Mouse (Mus musculus) spleen, adult 2 months (tissue): ENCODE results near the gene Zfp94. TPM values are rescaled to one million over a fixed set of nuclear protein-coding genes. Genes with fewer than 3 reads are reported as not detected.
"Not testable (repeated sequence)": the region's sequence is repeated elsewhere in the genome, so short reads cannot be mapped to it uniquely, and the experiment has no call there.

ENCODE experiments used
- DNase-seq, 2 experiments: peaks; one replicate each; pipeline versions ENCODE4 v3.0.0 to v3.0.0-alpha.2; 2012 to 2021; ENCODE audit warnings: low spot score in 2 of 2, low read depth in 1 of 2
- H3K27ac ChIP-seq: fragments of 200-500 bp; 2 replicates; pipeline ENCODE4 v1.5.1; 2012; ENCODE audit warnings: low read length, inconsistent platforms; ENCODE audit not compliant: insufficient read depth
- H3K27me3 ChIP-seq: fragments of 200-500 bp; 2 replicates; pipeline ENCODE4 v1.6.1; 2012; ENCODE audit warnings: mild to moderate bottlenecking, moderate library complexity, low read length, inconsistent platforms; ENCODE audit not compliant: control insufficient read depth, insufficient read depth
- H3K36me3 ChIP-seq: fragments of 200-500 bp; 2 replicates; pipeline ENCODE4 v1.6.1; 2012; ENCODE audit warnings: mild to moderate bottlenecking, low read length, inconsistent platforms; ENCODE audit not compliant: control insufficient read depth, insufficient read depth
- H3K4me1 ChIP-seq: fragments of 200-500 bp; 2 replicates; pipeline ENCODE4 v1.6.1; 2011; ENCODE audit warnings: inconsistent platforms; ENCODE audit not compliant: control insufficient read depth, insufficient read depth, insufficient read length
- H3K4me3 ChIP-seq: fragments of 200-500 bp; 2 replicates; pipeline ENCODE4 v1.5.1; 2011; ENCODE audit warnings: mild to moderate bottlenecking, inconsistent platforms; ENCODE audit not compliant: insufficient read depth, insufficient read length; ENCODE audit errors: extremely low read depth
- CTCF ChIP-seq: fragments of 200-500 bp; IDR thresholded peaks from 2 replicates; pipeline ENCODE4 v1.5.1; 2011; ENCODE audit warnings: mild to moderate bottlenecking, inconsistent platforms; ENCODE audit not compliant: insufficient read depth, insufficient read length, insufficient replicate concordance; ENCODE audit errors: extremely low read depth
- POLR2A ChIP-seq: fragments of 200-500 bp; IDR thresholded peaks from 2 replicates; pipeline ENCODE4 v1.6.1; 2011; ENCODE audit warnings: low read depth, low read length, inconsistent platforms
- WGBS: fragments of 180-500 bp; shearing (Covaris S2); methylation state at CpG from one replicate; pipeline ENCODE4 v1.1.7; 2018; 5-methylcytosine and 5-hydroxymethylcytosine counted together
- polyA plus RNA-seq: library from polyadenylated mRNA; depleted of rRNA; stranded (reverse); fragments of >200 nt; gene quantifications from 2 replicates; pipeline ENCODE4 v1.2.3, GENCODE M21; 2012

Zfp94 gene
- polyA plus RNA-seq, 1 experiment: 6.5 TPM

DNA sequence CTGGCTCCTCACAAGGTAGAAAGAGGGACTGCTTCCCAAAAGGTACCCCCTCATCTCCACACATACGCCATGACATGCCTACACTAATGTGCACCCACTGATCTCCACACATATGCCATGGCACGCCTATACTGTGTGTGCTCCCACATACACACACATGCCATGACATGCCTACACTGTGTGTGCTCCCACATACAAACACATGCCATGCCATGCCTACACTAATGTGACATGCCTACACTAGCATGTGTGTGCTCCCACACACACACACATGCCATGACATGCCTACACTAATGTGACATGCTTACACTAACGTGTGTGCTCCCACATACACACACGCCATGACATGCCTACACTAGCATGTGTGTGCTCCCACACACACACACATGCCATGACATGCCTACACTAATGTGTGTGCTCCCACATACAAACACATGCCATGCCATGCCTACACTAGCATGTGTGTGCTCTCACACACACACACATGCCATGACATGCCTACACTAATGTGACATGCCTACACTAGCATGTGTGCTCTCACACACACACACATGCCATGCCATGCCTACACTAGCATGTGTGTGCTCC lies 26.3 kb downstream of the Zfp94 start:
- DNase-seq: no peak
- 94% methylated on average over 4 of the region's 4 CpGs for WGBS
- no peak overlapping the region for H3K27ac ChIP-seq
- TF ChIP-seq CTCF: no peak
- TF ChIP-seq POLR2A: no peak
- no peak overlapping the region for H3K4me3 ChIP-seq
- no peaks in the 10 kb centered on the region for H3K27me3 ChIP-seq
- no peaks in the 10 kb centered on the region for H3K4me1 ChIP-seq
- peaks cover 17% of the 10 kb centered on the region for H3K36me3 ChIP-seq

DNA sequence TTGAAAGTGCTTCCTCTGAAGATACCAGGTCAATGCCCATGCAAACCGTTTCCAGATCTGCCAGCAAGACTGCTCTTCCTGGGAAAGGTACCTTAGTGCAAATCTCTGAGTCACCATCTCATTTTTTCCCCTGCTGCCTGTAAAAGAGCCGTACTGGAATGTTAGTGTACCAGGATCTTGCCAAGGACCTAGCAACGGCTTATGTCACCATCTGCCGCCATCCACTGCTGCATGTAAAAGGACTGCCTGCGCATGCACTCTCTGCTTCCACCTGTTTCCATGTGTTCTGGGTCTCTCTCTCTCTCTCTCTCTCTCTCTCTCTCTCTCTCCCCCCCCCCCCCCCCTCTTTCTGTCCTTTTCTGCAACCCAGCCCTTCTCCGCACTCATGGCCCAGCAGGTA lies 28.0 kb downstream of the Zfp94 start:
- TF ChIP-seq POLR2A (no peak), CTCF (no peak)
- DNase-seq: no peak
- Histone ChIP-seq H3K4me3 (no peak overlapping the region), H3K27me3 (no peaks in the 10 kb centered on the region), H3K36me3 (peaks cover 12% of the 10 kb centered on the region), H3K4me1 (no peaks in the 10 kb centered on the region), H3K27ac (no peak overlapping the region)
- 92% methylated on average over 6 of the region's 6 CpGs for WGBS

DNA sequence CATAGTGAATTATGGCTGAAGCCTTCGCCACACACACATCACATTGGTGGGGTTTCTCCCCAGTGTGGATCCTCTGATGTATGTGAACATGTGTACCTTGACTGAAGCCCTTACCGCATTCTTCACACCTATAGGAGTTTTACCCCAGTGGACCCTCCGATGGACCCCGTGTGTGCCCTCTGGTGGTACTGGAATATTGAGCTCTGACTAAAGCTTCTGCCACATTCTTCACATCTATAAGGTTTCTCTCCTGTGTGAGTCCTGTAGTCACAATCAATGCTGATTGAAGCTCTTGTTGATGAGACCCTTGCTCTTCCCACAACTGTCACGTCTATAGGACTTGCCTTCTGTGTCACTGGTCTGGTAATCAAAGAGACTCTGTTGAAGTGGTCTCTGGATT lies 28.8 kb downstream of the Zfp94 start:
- peaks cover 10% of the 10 kb centered on the region for H3K36me3 ChIP-seq
- TF ChIP-seq POLR2A (no peak), CTCF (no peak)
- DNase-seq: no peak
- no peak overlapping the region for H3K4me3 ChIP-seq
- no peak overlapping the region for H3K27ac ChIP-seq
- no peaks in the 10 kb centered on the region for H3K27me3 ChIP-seq
- WGBS: 84% methylated on average over 5 of the region's 5 CpGs
- no peaks in the 10 kb centered on the region for H3K4me1 ChIP-seq

DNA sequence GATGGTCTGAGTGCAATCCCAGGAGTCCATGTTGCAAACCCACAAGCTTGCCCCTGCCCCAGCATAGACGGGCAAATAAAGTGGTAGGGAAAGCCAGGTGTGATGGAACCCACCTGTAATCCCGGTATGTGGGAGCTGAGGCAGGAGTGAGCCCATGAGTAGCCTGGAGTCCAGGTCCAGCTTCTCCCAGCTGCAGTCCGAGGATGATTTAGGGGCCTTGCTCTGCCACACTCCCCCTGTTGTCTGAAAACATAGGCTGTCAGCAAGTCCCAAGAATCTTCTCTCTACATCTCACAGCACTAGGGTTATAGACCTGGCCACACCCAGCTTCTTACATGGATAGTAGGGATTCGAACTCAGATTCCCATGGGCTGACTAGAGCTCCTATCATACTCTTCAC lies 29.6 kb downstream of the Zfp94 start:
- Histone ChIP-seq H3K27me3 (no peaks in the 10 kb centered on the region), H3K4me1 (no peaks in the 10 kb centered on the region), H3K27ac (no peak overlapping the region), H3K4me3 (no peak overlapping the region), H3K36me3 (peaks cover 6% of the 10 kb centered on the region)
- TF ChIP-seq POLR2A (no peak), CTCF (no peak)
- 71% methylated on average over 4 of the region's 4 CpGs for WGBS
- DNase-seq: no peak

DNA sequence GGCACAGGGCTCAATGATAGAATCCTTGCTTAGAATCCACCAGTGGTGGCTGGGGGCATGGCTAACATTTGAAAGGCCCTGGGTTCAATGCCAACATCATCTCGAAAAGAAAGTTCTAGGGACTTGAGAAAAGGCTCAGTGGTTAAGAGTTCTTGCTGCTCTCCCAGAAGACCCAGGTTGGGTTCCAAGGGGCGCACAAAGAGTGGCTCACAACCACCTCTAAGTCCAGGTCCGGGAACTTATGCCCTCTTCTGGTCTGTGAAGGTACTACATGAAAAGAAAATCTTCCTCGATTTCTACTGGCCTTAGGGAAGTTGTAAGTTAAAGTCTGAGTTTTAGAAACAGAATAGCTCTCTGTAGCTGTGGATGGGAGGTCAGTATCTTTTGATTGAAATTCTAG lies 30.4 kb downstream of the Zfp94 start:
- Histone ChIP-seq H3K27me3 (no peaks in the 10 kb centered on the region), H3K36me3 (no peaks in the 10 kb centered on the region), H3K4me1 (no peaks in the 10 kb centered on the region), H3K27ac (no peak overlapping the region), H3K4me3 (no peak overlapping the region)
- TF ChIP-seq POLR2A (no peak), CTCF (0 out of 2 replicates have a peak, but pooled peaks have one; percentile 3)
- WGBS: 49% methylated on average over 4 of the region's 4 CpGs
- no peak for DNase-seq

DNA sequence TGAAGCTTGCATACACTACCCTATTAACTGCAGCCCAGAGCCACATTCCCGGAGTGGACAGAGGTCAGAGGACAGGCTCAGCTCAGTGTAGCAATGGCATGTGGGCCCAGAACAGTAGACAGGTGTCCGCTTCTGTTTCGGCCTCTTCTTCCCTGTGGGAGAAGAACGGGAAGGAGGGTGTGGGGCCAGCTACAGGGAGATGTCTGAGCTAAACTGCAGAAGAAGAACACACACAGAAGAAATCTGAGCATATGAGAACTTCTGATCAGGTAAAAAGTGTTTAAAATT lies 35.7 kb downstream of the Zfp94 start:
- Histone ChIP-seq H3K4me3 (no peak overlapping the region), H3K4me1 (no peaks in the 10 kb centered on the region), H3K27ac (no peak overlapping the region), H3K36me3 (no peaks in the 10 kb centered on the region), H3K27me3 (no peaks in the 10 kb centered on the region)
- DNase-seq: no peak
- 67% methylated on average over 4 of the region's 4 CpGs for WGBS
- TF ChIP-seq POLR2A: no peak
- TF ChIP-seq CTCF: no peak

DNA sequence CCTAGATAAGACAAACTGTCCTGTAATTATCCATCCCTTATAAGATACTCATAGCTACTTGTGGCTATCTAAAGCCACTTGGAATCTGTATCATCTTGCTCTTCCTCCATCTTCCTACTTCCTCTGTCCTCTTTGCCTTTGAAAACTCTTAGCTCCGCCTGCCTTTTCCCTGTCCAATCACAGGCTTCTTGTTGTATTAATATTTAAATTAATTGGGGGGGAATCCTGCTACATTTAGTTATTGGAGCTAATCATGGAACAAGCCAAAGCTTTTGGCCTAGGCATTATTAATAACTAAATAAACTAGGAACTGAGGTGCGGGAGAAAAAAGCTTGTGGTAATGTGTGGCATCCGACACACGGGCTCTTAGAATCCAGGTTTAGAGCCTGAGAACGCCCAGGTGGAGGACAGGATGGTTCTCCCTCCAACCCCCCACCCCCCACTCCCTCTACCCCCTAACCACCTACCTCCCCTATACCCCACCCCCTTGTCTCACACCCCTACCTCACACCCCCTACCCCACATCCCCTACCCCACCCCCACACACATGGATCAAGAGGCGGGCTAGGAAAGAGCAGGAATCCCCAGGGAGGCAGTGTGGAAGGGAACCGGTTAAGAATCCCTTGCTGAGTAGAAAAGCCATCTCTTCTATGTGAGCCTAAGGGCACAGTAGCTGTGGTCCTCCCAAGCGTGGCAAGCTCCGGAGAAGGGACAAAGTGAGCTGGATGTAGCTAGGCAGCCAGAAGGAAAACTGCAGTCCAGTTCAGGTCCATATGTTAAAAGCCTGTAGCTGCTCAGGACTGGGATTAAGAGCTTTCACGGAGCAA lies 36.2 kb downstream of the Zfp94 start:
- TF ChIP-seq CTCF (no peak), POLR2A (no peak)
- 59% methylated on average over 10 of the region's 10 CpGs for WGBS
- Histone ChIP-seq H3K36me3 (no peaks in the 10 kb centered on the region), H3K27me3 (no peaks in the 10 kb centered on the region), H3K4me1 (no peaks in the 10 kb centered on the region), H3K4me3 (no peak overlapping the region), H3K27ac (no peak overlapping the region)
- DNase-seq: no peak

DNA sequence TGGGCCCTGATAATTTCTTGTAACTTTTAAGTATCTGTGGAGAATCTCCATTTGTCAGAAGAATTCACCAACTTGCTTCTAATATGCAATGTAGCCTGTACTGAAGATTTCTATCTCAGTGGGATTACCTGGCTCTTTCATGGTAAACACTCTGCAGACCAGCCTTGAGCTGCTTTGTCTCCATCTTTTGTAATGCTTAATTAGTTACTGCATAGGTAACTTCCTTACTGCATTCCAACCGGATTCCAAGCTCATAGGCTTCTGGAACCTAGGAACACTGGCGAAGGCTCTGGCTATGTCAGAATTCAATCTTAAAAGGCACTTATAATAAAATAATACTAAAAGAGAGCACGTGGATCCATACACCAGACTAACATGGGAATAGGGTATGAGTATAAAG lies 37.7 kb downstream of the Zfp94 start:
- H3K4me3 ChIP-seq, H3K27ac ChIP-seq, DNase-seq, H3K27me3 ChIP-seq, H3K36me3 ChIP-seq, H3K4me1 ChIP-seq: not testable (repeated sequence)
- WGBS: 86% methylated on average over 3 of the region's 3 CpGs
